In the genomic region with DNA sequence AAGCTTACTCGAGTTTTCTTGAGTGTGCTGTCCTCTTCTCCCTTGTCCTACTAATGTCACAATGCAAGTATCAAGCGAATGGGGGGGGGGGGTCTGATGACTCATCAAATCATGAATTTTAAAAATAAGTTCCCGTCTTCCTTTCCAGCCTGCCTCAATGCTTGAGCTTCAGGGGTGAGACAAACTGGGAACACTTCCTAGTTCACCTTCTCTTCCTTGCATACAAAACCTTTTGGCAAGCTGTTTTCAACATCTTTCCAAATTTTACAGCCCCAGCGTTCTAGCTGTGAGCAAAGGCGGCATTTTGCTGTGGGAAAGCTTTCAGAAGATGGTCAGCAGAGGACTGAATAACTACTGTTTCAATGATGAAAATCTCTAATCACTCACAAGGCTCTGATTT, we compare ENCODE assay signal across 9 mouse cellular contexts. TPM values are rescaled to one million over a fixed set of nuclear protein-coding genes. Genes with fewer than 3 reads are reported as not detected.
A peak's percentile ranks its signal among the peaks of the same experiment; 100 is the strongest.
DNase-seq lines count a peak whose midpoint lies in the region; ATAC-seq and TF ChIP-seq lines count a peak whose summit lies in the region.
"Had no signal": no experiment of that assay in that cellular context is flagged by ENCODE, and none has a peak within 500 bp of the region (broad histone marks: within the 10 kb centered on the region; RNA-seq: fewer than 3 reads in every experiment).

No protein-coding gene starts in this region.

- no peak for TF ChIP-seq CTCF in liver, adult 2 months (IDR thresholded peaks at IDR 0.05; ENCODE audit: low read depth, low read length)
- TF ChIP-seq CTCF in cortical plate, adult 2 months (IDR thresholded peaks at IDR 0.05; ENCODE audit: extremely low read depth, insufficient read depth, low read length): no peak

- no peak overlapping the region for H3ac ChIP-seq in myocyte (ENCODE audit: control insufficient read depth, insufficient read length)

- H3K79me2 ChIP-seq in liver, adult 2 months (ENCODE audit: control insufficient read depth, insufficient read depth, low read length): peaks cover 8% of the 10 kb centered on the region
- H3K79me2 ChIP-seq in myocyte (ENCODE audit: control insufficient read depth, insufficient read depth): peaks cover 28% of the 10 kb centered on the region

- H3K4me2 ChIP-seq in heart, embryonic 14.5 days (ENCODE audit: low read length): peak overlapping the region; percentile 83; the same call in 1 of the 2 replicates
- peak overlapping the region; percentile 99 for H3K4me2 ChIP-seq in myocyte (ENCODE audit: low read depth)

- H3K9ac ChIP-seq in heart, embryonic 14.5 days (ENCODE audit: low read length): no peak overlapping the region
- peak overlapping the region; percentile 26; the same call in 1 of the 2 replicates for H3K9ac ChIP-seq in liver, adult 2 months (ENCODE audit: low read depth, low read length)

- peaks cover 31% of the 10 kb centered on the region for H3K36me3 ChIP-seq in heart, embryonic 14.5 days (ENCODE audit: control insufficient read depth, insufficient read depth, low read length)
- H3K36me3 ChIP-seq in liver, adult 2 months (ENCODE audit: control insufficient read depth, insufficient read depth, low read length): no peaks in the 10 kb centered on the region
- no peaks in the 10 kb centered on the region for H3K36me3 ChIP-seq in myocyte (ENCODE audit: control insufficient read depth, insufficient read depth)

- H3K4me1 ChIP-seq in heart, embryonic 14.5 days (ENCODE audit: control insufficient read depth in 2 of 2, insufficient read depth in 2 of 2, low read length in 2 of 2): peaks cover 3 to 23% of the 10 kb centered on the region in 2 experiments; a peak in 3 of 4 replicates
- H3K4me1 ChIP-seq in liver, adult 2 months (ENCODE audit: control insufficient read depth, insufficient read depth, low read length): peaks cover 18% of the 10 kb centered on the region
- peaks cover 10% of the 10 kb centered on the region; the same call in 1 of the 2 replicates for H3K4me1 ChIP-seq in cortical plate, adult 2 months (ENCODE audit: control insufficient read depth, insufficient read depth, low read length)

- H3K27me3 ChIP-seq in heart, embryonic 14.5 days (ENCODE audit: control insufficient read depth, insufficient read depth, low read length): no peaks in the 10 kb centered on the region
- H3K27me3 ChIP-seq in liver, adult 2 months (ENCODE audit: control insufficient read depth, insufficient read depth, low read length): no peaks in the 10 kb centered on the region
- H3K27me3 ChIP-seq in myocyte (ENCODE audit: control insufficient read depth, insufficient read depth, insufficient read length): no peaks in the 10 kb centered on the region

- H3K27ac ChIP-seq in heart, embryonic 14.5 days (replicated peaks in 1 of 2; ENCODE audit: control insufficient read depth in 1 of 2, insufficient read depth in 1 of 2, low read depth in 2 of 2, low read length in 2 of 2): peak overlapping the region; percentile 39 to 97; a peak in 1 of 4 replicates
- H3K27ac ChIP-seq in liver, adult 2 months (replicated peaks; ENCODE audit: insufficient read depth, low read depth, low read length): peak overlapping the region; percentile 44
- peak overlapping the region; percentile 84; the same call in 1 of the 2 replicates for H3K27ac ChIP-seq in cortical plate, adult 2 months (ENCODE audit: insufficient read depth, low read length)

- DNase-seq in heart, adult 11 months: no peak
- DNase-seq in liver, adult 2 months (ENCODE audit: extremely low read depth, low read depth, low spot score): no peak
- DNase-seq in liver: no peak
- no peak for DNase-seq in gastrocnemius, adult 18-20 months (ENCODE audit: low spot score)
- DNase-seq: thymus, postnatal 4 days had no signal

- H3K4me3 ChIP-seq in heart, embryonic 14.5 days (ENCODE audit: control insufficient read depth in 1 of 2, insufficient read depth in 1 of 2, low read depth in 1 of 2, low read length in 2 of 2): no peak overlapping the region
- no peak overlapping the region for H3K4me3 ChIP-seq in liver, adult 2 months (ENCODE audit: insufficient read depth, low read depth, low read length)
- no peak overlapping the region; the same call in 1 of the 2 replicates for H3K4me3 ChIP-seq in cortical plate, adult 2 months (ENCODE audit: insufficient read depth, low read length)
- H3K4me3 ChIP-seq in myocyte: peak overlapping the region; percentile 91

- H3K9me3 ChIP-seq in heart, embryonic 14.5 days (ENCODE audit: control insufficient read depth, low read length): no peaks in the 10 kb centered on the region

- TF ChIP-seq POLR2A in liver, adult 2 months (IDR thresholded peaks at IDR 0.05; ENCODE audit: extremely low read depth, insufficient read depth, low read length): no peak
- no peak for TF ChIP-seq POLR2A in cortical plate, adult 2 months (IDR thresholded peaks at IDR 0.05; ENCODE audit: extremely low read depth, insufficient read depth, low read length)
- TF ChIP-seq POLR2A in myocyte (IDR thresholded peaks at IDR 0.05; ENCODE audit: insufficient read length, low read depth): no peak

- 45% methylated on average over 5 of the region's 5 CpGs for WGBS in heart, embryonic 14.5 days
- 25% methylated on average over 5 of the region's 5 CpGs for WGBS in liver, adult 2 months

- ATAC-seq in heart, embryonic 14.5 days (ENCODE audit: insufficient number of reproducible peaks, insufficient read depth, low FRiP score, low read depth): no peak

TF ChIP-seq in myocyte, 11 proteins besides CTCF, POLR2A, EP300 and RAD21:
- TF ChIP-seq E2F4 (IDR thresholded peaks at IDR 0.05; ENCODE audit: insufficient read depth): no peak
- TF ChIP-seq TCF12 (IDR thresholded peaks at IDR 0.05; ENCODE audit: insufficient read depth, poor library complexity, severe bottlenecking): no peak
- TF ChIP-seq REST (IDR thresholded peaks at IDR 0.05; ENCODE audit: insufficient read depth, insufficient read length): no peak
- no peak for TF ChIP-seq MAX (IDR thresholded peaks at IDR 0.05; ENCODE audit: low read depth)
- TF ChIP-seq POLR2AphosphoS2 (IDR thresholded peaks at IDR 0.05; ENCODE audit: insufficient read length, low read depth): no peak
- no peak for TF ChIP-seq CEBPB (IDR thresholded peaks at IDR 0.05; ENCODE audit: insufficient read depth, poor library complexity, severe bottlenecking)
- TF ChIP-seq MYOD1 (IDR thresholded peaks at IDR 0.05; ENCODE audit: control insufficient read depth in 1 of 3, insufficient read length in 2 of 3, low read depth in 2 of 3): no peak
- no peak for TF ChIP-seq SRF (IDR thresholded peaks at IDR 0.05; ENCODE audit: control insufficient read depth, insufficient read length, low read depth)
- no peak for TF ChIP-seq USF1 (IDR thresholded peaks at IDR 0.05; ENCODE audit: low read depth)
- no peak for TF ChIP-seq TCF3 (IDR thresholded peaks at IDR 0.05; ENCODE audit: insufficient read length, low read depth)
- TF ChIP-seq MYOG (IDR thresholded peaks at IDR 0.05; ENCODE audit: control insufficient read depth in 1 of 3, insufficient read depth in 1 of 3, insufficient read length in 2 of 3, low read depth in 2 of 3): no peak
TF ChIP-seq in myocyte: peak in this region for 0.

RNA-seq across cellular contexts. Expression of gene Arhgef12, which starts 0.5 kb away (rescaled TPM):
- polyA plus RNA-seq in heart, embryonic 14.5 days (2014; fragmentation: Nextera tagmentation; extraction: Ambion mirVana): 18.0 and 20.5 TPM in 2 replicates
- total RNA-seq in liver, adult 2 months (2014; rRNA removed): 62.3 and 77.7 TPM in 2 replicates
- polyA plus RNA-seq in liver, adult 2 months (2012; rRNA removed): 20.8 and 22.9 TPM in 2 replicates
- 63.4 and 63.6 TPM in 2 replicates for polyA plus RNA-seq in cortical plate, adult 2 months (2012; rRNA removed)
- polyA plus RNA-seq in myocyte (2012; fragmentation: generic; extraction: Trizol): 12.9 TPM
- total RNA-seq in gastrocnemius, adult 18-20 months (2021): 10 to 100 TPM; 41.5 to 54.8 TPM

RNA-seq across cellular contexts. Expression of gene Tmem136, which starts 8.8 kb away (rescaled TPM):
- 15.1 and 17.2 TPM in 2 replicates for polyA plus RNA-seq in heart, embryonic 14.5 days (2014; fragmentation: Nextera tagmentation; extraction: Ambion mirVana)
- 0.34 and 0.37 TPM in 2 replicates for total RNA-seq in liver, adult 2 months (2014; rRNA removed)
- polyA plus RNA-seq in liver, adult 2 months (2012; rRNA removed): 0.17 and 0.32 TPM in 2 replicates
- 20.9 and 21.9 TPM in 2 replicates for polyA plus RNA-seq in cortical plate, adult 2 months (2012; rRNA removed)
- 0.07 TPM for polyA plus RNA-seq in myocyte (2012; fragmentation: generic; extraction: Trizol)
- total RNA-seq in gastrocnemius, adult 18-20 months (2021): 1 to 10 TPM; 1.8 to 2.7 TPM
- total RNA-seq: megakaryocyte progenitor cell, adult 5-6 weeks had no signal

Comparison
In these comparisons a context has a peak if more than half of its experiments do, and no peak if none do; other contexts are left out.
1. RNA of gene Tmem136, which starts 8.8 kb away (polyA plus RNA-seq): 20.9 to 21.9 TPM in cortical plate, adult 2 months and 15.1 to 17.2 TPM in heart, embryonic 14.5 days; 0.17 to 0.32 TPM in liver, adult 2 months and 0.07 TPM in myocyte (single experiment); every median in the first group is over 10 times any median in the second.
2. Peak in every context shown above with its lines, with median percentiles within 50 percentile points of each other: H3K27ac ChIP-seq.